Mouse (Mus musculus) megakaryocyte, embryonic 14.5 days (primary cell): ENCODE data around the gene Chrnd. TPM values are rescaled to one million over a fixed set of nuclear protein-coding genes. Genes with fewer than 3 reads are reported as not detected.

Source experiments
- H3K27me3 ChIP-seq: replicated peaks from 2 replicates; pipeline ENCODE3; 2012; ENCODE audit warnings: inconsistent platforms
- H3K36me3 ChIP-seq: replicated peaks from 2 replicates; pipeline ENCODE3; 2012; ENCODE audit warnings: low read length, inconsistent platforms, mixed read lengths
- H3K4me1 ChIP-seq: 2 replicates; pipeline ENCODE4 v1.6.1; 2012; ENCODE audit warnings: inconsistent platforms
- H3K4me3 ChIP-seq: replicated peaks from 2 replicates; pipeline ENCODE3; 2012; ENCODE audit warnings: moderate library complexity, mild to moderate bottlenecking, inconsistent platforms
- H3K9me3 ChIP-seq: 2 replicates; pipeline ENCODE4 v1.6.1; 2012; ENCODE audit warnings: inconsistent platforms
- FLI1 ChIP-seq: IDR thresholded peaks from 2 replicates; pipeline ENCODE4 v1.6.1; 2012; ENCODE audit warnings: low read length, inconsistent platforms, mixed read lengths
- GATA1 ChIP-seq: IDR thresholded peaks from 3 replicates; pipeline ENCODE4 v1.6.1; 2012; ENCODE audit warnings: mixed read lengths, low read length, inconsistent platforms, borderline replicate concordance
- polyA plus RNA-seq: library from polyadenylated mRNA; stranded (reverse); fragments of >175 nt; gene quantifications from 2 replicates; pipeline ENCODE4 v1.2.3, GENCODE M21; 2012; ENCODE audit warnings: low replicate concordance; ENCODE audit not compliant: insufficient read depth

Chrnd gene
- polyA plus RNA-seq, result not detected in 2 replicates

- TF ChIP-seq FLI1, result no peak
- no peak for TF ChIP-seq GATA1
- H3K9me3 ChIP-seq, result no peaks in the 10 kb centered on the region
- H3K4me3 ChIP-seq, result no peak within 1 kb of the TSS
- no peaks in the 10 kb centered on the region for H3K36me3 ChIP-seq
- H3K4me1 ChIP-seq, result peaks cover 16% of the 10 kb centered on the region
- peaks cover 93% of the 10 kb centered on the region for H3K27me3 ChIP-seq
These were observed at the start of gene Chrnd for GRCm38 (mm10) chr1:87190429-87190828. TSS of gene Chrnd (plus strand) at chr1:87190607.

GRCm38 (mm10) chr1:87141550-87141949 lies 48.9 kb upstream of the Chrnd start:
- H3K4me3 ChIP-seq, result no peak overlapping the region
- peaks cover 50% of the 10 kb centered on the region for H3K27me3 ChIP-seq
- no peaks in the 10 kb centered on the region for H3K4me1 ChIP-seq
- TF ChIP-seq GATA1 (no peak), FLI1 (no peak)
- no peaks in the 10 kb centered on the region for H3K36me3 ChIP-seq
- H3K9me3 ChIP-seq, result no peaks in the 10 kb centered on the region

GRCm38 (mm10) chr1:87142456-87142855 lies 48.0 kb upstream of the Chrnd start:
- Histone ChIP-seq H3K27me3 (peaks cover 58% of the 10 kb centered on the region), H3K4me1 (no peaks in the 10 kb centered on the region), H3K9me3 (no peaks in the 10 kb centered on the region), H3K4me3 (no peak overlapping the region), H3K36me3 (no peaks in the 10 kb centered on the region)
- TF ChIP-seq GATA1 (no peak), FLI1 (no peak)

GRCm38 (mm10) chr1:87143141-87143540 lies 47.3 kb upstream of the Chrnd start:
- H3K9me3 ChIP-seq, result no peaks in the 10 kb centered on the region
- peaks cover 65% of the 10 kb centered on the region for H3K27me3 ChIP-seq
- TF ChIP-seq FLI1, result no peak
- TF ChIP-seq GATA1, result no peak
- H3K4me1 ChIP-seq, result no peaks in the 10 kb centered on the region
- no peak overlapping the region for H3K4me3 ChIP-seq
- H3K36me3 ChIP-seq, result no peaks in the 10 kb centered on the region

GRCm38 (mm10) chr1:87149422-87149821 lies 41.0 kb upstream of the Chrnd start:
- TF ChIP-seq GATA1 (no peak), FLI1 (no peak)
- H3K36me3 ChIP-seq, result no peaks in the 10 kb centered on the region
- peaks cover 97% of the 10 kb centered on the region for H3K27me3 ChIP-seq
- no peaks in the 10 kb centered on the region for H3K9me3 ChIP-seq
- H3K4me3 ChIP-seq, result peak overlapping the region; percentile 80
- H3K4me1 ChIP-seq, result peaks cover 13% of the 10 kb centered on the region

- TF ChIP-seq GATA1 (no peak), FLI1 (no peak)
- Histone ChIP-seq H3K36me3 (no peaks in the 10 kb centered on the region), H3K27me3 (peaks cover 99% of the 10 kb centered on the region), H3K4me3 (no peak overlapping the region), H3K4me1 (peaks cover 17% of the 10 kb centered on the region), H3K9me3 (no peaks in the 10 kb centered on the region; the same call in 1 of the 2 replicates)
These were observed 39.1 kb upstream of the Chrnd start for GRCm38 (mm10) chr1:87151286-87151685.

GRCm38 (mm10) chr1:87153776-87154500 lies 36.5 kb upstream of the Chrnd start:
- Histone ChIP-seq H3K4me3 (peak overlapping the region; percentile 38), H3K27me3 (peaks cover 99% of the 10 kb centered on the region), H3K36me3 (no peaks in the 10 kb centered on the region), H3K9me3 (no peaks in the 10 kb centered on the region; the same call in 1 of the 2 replicates), H3K4me1 (peaks cover 17% of the 10 kb centered on the region)
- no peak for TF ChIP-seq FLI1
- no peak for TF ChIP-seq GATA1

GRCm38 (mm10) chr1:87154501-87155120 lies 35.8 kb upstream of the Chrnd start:
- H3K9me3 ChIP-seq, result no peaks in the 10 kb centered on the region; the same call in 1 of the 2 replicates
- H3K4me1 ChIP-seq, result peaks cover 12% of the 10 kb centered on the region
- H3K4me3 ChIP-seq, result peak overlapping the region; percentile 38
- peaks cover 94% of the 10 kb centered on the region for H3K27me3 ChIP-seq
- no peaks in the 10 kb centered on the region for H3K36me3 ChIP-seq
- TF ChIP-seq GATA1, result no peak
- TF ChIP-seq FLI1, result no peak

- H3K4me3 ChIP-seq, result no peak overlapping the region
- peaks cover 11% of the 10 kb centered on the region for H3K4me1 ChIP-seq
- no peaks in the 10 kb centered on the region for H3K36me3 ChIP-seq
- H3K9me3 ChIP-seq, result no peaks in the 10 kb centered on the region; the same call in 1 of the 2 replicates
- TF ChIP-seq GATA1 (no peak), FLI1 (no peak)
- peaks cover 92% of the 10 kb centered on the region for H3K27me3 ChIP-seq
These were observed 34.7 kb upstream of the Chrnd start for GRCm38 (mm10) chr1:87155531-87156198.

GRCm38 (mm10) chr1:87156199-87156587 lies 34.2 kb upstream of the Chrnd start, which contains the start of gene Ecel1:
TSS of gene Ecel1 (minus strand) at chr1:87156521.
- no peaks in the 10 kb centered on the region; the same call in 1 of the 2 replicates for H3K9me3 ChIP-seq
- no peaks in the 10 kb centered on the region for H3K36me3 ChIP-seq
- peaks cover 92% of the 10 kb centered on the region for H3K27me3 ChIP-seq
- no peak for TF ChIP-seq FLI1
- TF ChIP-seq GATA1, result no peak
- peaks cover 11% of the 10 kb centered on the region for H3K4me1 ChIP-seq
- H3K4me3 ChIP-seq, result no peak within 1 kb of the TSS
